Mouse (Mus musculus) heart, postnatal 25 days (tissue): ENCODE results near the gene Xntrpc. TPM values are rescaled to one million over a fixed set of nuclear protein-coding genes. Genes with fewer than 3 reads are reported as not detected.

Experiments used
- DNase-seq: peaks from one replicate; pipeline ENCODE4 v3.0.0; 2022; ENCODE audit warnings: low spot score
- intact Hi-C: fragments of 180-260 bp; cut with DNase I; formaldehyde crosslinking; loops from one replicate; pipeline ENCODE4 v1.15.1; 2025
- total RNA-seq, 2 experiments: library from RNA; stranded (reverse); gene quantifications; 2 replicates each; pipeline ENCODE4 v1.2.3; 2021

Xntrpc gene
- total RNA-seq, 2 experiments from 2014 or later: 0.91 to 0.92 TPM

DNA sequence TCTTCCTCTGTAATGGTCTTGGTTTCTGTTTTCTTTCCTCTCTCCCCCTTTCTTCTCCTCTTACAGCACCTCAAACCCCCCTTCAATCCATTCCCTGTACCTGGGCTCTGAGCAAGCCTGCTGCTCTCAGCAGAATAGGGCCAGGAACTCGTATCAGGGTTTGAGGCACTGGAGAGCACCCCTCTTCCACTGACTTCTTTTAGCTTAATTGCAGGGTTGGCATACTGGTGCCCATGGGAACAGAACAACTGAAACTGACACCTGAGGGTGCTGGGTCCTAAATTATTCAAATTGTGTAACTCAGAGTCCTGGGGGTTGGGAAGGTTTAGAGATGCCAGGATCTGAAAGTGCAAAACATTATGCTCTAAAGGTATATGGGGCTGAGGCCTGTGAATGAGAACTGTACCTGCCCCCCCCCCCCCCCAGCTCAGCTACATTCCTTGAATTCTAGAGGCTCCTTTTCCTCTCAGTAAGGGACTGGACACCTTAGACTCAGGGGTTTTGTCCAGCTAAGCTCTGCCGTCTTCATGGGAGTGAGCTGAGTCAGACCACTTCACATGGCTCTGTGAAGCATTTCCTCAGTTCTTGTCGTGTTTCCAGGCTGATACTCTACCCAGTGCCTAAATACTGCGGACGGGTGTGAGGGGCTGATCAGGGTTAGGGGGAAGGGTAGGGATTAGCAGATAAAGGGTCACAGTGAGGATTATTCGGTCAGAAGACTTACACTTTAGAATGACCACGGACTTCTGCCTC is 51.2 kb downstream of the Xntrpc start, which contains the start of gene Chrna10:
Gene Chrna10, minus strand, starts transcription at position 250 of the 753 bp plus-strand sequence.
- DNase-seq: no peak
- intact Hi-C loops: no loop called here

DNA sequence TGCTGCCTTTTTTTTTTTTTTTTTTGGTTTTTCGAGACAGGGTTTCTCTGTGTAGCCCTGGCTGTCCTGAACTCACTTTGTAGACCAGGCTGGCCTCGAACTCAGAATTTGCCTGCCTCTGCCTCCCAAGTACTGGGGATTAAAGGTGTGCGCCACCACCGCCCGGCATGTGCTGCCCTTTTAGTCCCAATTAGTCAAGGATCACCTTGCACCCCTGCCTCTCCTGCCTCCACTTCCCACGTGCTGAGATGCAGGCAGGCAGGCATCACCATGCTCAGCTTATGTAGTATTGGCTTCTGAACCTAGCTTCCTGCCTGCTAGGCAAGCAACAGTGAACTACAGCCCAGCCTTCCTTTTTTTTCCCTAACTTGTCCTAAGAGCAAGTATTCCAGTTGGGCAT is 51.9 kb downstream of the Xntrpc start:
- intact Hi-C loops: no loop called here
- no peak for DNase-seq

DNA sequence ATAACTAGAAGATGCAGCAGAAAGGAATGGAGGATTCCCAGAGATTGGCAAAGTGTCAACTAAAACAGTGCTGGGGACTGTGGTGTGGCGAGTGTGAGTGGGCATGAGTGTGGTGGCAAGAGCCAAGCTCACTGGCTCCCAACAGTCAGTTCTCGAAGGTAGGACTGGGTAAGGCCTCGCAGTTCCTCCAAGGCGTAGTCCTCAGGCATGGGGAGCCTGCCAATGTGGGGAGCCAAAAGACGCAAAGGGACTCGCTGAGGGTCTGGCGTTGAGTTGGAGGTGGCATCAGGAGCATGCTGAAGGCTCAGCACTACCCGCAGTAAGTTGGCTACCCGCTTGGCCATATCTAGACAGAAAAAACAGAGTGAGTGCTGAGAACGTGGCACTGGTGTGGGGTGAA is 54.8 kb downstream of the Xntrpc start:
- no peak for DNase-seq
- intact Hi-C loops: no loop called here

DNA sequence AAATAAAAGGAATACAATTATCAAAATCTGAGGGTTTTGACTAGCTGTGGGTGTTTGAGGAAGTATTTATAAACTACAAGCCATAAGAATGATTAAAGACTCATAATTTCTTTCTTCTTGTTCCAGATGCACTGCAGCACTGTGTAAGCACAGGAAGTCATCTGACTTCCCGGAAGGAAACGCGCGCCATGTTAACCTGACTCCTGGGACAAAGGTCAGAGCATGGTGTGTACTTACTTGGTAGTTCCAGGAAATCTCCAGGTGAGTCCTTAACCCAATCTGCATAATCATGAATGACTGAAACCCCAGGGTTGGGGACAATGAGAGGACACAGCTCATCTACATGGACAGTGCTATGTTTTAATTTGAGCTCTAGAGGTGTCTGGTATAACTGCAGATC is 66.9 kb downstream of the Xntrpc start:
- DNase-seq: no peak
- intact Hi-C loops: no loop called here

DNA sequence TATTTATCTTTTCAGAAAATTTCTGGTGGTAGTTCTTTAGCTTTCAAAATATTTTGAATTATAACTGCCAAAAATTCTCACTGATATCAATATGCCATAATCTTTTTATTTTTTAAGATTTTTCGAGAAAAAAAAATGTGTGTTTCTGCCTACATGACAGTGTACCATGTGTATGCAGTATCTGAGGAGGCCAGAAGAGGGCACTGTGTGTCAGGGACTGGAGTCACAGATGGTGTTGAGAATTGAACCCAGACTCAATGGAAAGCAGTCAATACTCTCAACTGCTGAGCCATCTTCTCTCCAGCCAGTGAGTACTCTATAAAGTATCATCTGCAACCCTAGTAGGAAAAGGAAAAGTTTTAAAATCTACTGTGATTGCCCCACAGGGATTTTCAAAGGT is 72.0 kb downstream of the Xntrpc start:
- DNase-seq: no peak
- intact Hi-C loops: loop anchor here (5.0 kb wide), 1 partner anchor 90 kb away; no protein-coding TSS in a partner anchor

DNA sequence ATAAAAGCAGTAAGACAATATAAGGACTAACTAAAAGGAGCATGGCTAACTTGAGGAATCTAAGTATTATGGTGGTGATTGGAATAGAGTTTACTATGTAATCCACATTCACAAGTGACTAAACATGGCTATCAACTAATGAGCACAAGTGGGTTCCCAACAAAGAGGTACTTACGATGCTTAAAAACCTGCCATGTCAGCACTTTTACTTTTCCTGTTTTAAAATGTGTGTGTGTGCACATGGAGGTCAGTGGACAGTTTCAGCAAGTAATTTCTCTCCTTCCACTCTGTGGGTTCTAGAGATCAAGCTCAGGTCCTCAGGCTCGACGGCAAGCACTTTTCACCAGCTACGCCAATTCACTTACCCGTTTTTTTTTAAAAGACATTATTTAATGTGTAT is 72.4 kb downstream of the Xntrpc start:
- intact Hi-C loops: loop anchor here (5.0 kb wide), 1 partner anchor 91 kb away; no protein-coding TSS in a partner anchor
- DNase-seq: no peak

Other genes starting within 250 kb of the Xntrpc start
- under 1 TPM; 0.26 to 0.42 TPM for gene Phox2a, start 247.4 kb upstream of the Xntrpc start, total RNA-seq
- 100 to 1,000 TPM; 145 to 148 TPM for gene Inppl1, start 227.5 kb upstream of the Xntrpc start, total RNA-seq
- 1 to 10 TPM; 5.5 to 6.8 TPM for gene Folr2, start 208.5 kb upstream of the Xntrpc start, total RNA-seq
- gene Anapc15, start 202.0 kb upstream of the Xntrpc start, total RNA-seq: 10 to 100 TPM; 16.5 to 17.9 TPM
- gene Folr1, start 194.9 kb upstream of the Xntrpc start, total RNA-seq: under 1 TPM; 0.26 to 0.59 TPM
- 100 to 1,000 TPM; 105 to 111 TPM for gene Lamtor1, start 159.8 kb upstream of the Xntrpc start, total RNA-seq
- gene Tomt, start 159.4 kb upstream of the Xntrpc start, total RNA-seq: not detected
- 1 to 10 TPM; 3.3 to 4.1 TPM for gene Lrrc51, start 131.8 kb upstream of the Xntrpc start, total RNA-seq
- 10 to 100 TPM; 88.4 to 93.0 TPM for gene Numa1, start 131.6 kb upstream of the Xntrpc start, total RNA-seq
- 1 to 10 TPM; 6.5 to 6.8 TPM for gene Il18bp, start 47.0 kb upstream of the Xntrpc start, total RNA-seq
- 10 to 100 TPM; 20.9 to 22.8 TPM for gene Rnf121, start 244 bp upstream of the Xntrpc start, total RNA-seq
- gene Xndc1, start 202 bp upstream of the Xntrpc start, total RNA-seq: 1 to 10 TPM; 9.4 to 9.6 TPM
- gene Trpc2, start 17.4 kb downstream of the Xntrpc start, total RNA-seq: under 1 TPM; 0.11 to 0.47 TPM
- 100 to 1,000 TPM; 203 to 252 TPM for gene Art1, start 36.0 kb downstream of the Xntrpc start, total RNA-seq
- 10 to 100 TPM; 10.5 to 14.3 TPM for gene Art5, start 43.8 kb downstream of the Xntrpc start, total RNA-seq
- gene Chrna10, start 51.1 kb downstream of the Xntrpc start, total RNA-seq: not detected
- 10 to 100 TPM; 29.0 to 32.5 TPM for gene Nup98, start 144.5 kb downstream of the Xntrpc start, total RNA-seq
- gene Pgap2, start 144.5 kb downstream of the Xntrpc start, total RNA-seq: 10 to 100 TPM; 58.8 to 68.0 TPM
- gene Rhog, start 190.3 kb downstream of the Xntrpc start, total RNA-seq: 10 to 100 TPM; 24.8 to 30.5 TPM
- 10 to 100 TPM; 21.6 to 21.8 TPM for gene Stim1, start 202.1 kb downstream of the Xntrpc start, total RNA-seq